Mouse (Mus musculus) layer of hippocampus, adult 9-10 months (tissue): ENCODE measurements at regions not wholly inside any gene's neighbourhood (a gene's known extent, or its start where the extent isn't known, plus 50 kb on each side); places are given as distances from the start of the nearest gene placed in this dataset.
A peak's percentile ranks its signal among the peaks of the same experiment; 100 is the strongest.

ENCODE experiments used
- DNase-seq: peaks from one replicate; pipeline ENCODE4 v3.0.0; 2022; ENCODE audit warnings: low spot score

GRCm38 (mm10) chr1:75612083-75612720, 66.1 kb downstream of the Slc4a3 start:
- no peak for DNase-seq

- DNase-seq = no peak
Observed at GRCm38 (mm10) chr1:75613206-75613605, 67.1 kb downstream of the Slc4a3 start.

GRCm38 (mm10) chr1:75616971-75617370, 70.9 kb downstream of the Slc4a3 start:
- DNase-seq = no peak

- DNase-seq = no peak
Observed at GRCm38 (mm10) chr1:75618367-75618790, 72.3 kb downstream of the Slc4a3 start.

- DNase-seq = no peak
Observed at GRCm38 (mm10) chr1:75630287-75630686, 84.2 kb downstream of the Slc4a3 start.

GRCm38 (mm10) chr1:75631729-75632128, 85.7 kb downstream of the Slc4a3 start:
- no peak for DNase-seq

GRCm38 (mm10) chr1:75635591-75635990, 89.5 kb downstream of the Slc4a3 start:
- no peak for DNase-seq

GRCm38 (mm10) chr1:75639031-75640001, 93.2 kb downstream of the Slc4a3 start:
- no peak for DNase-seq

GRCm38 (mm10) chr1:75642496-75642895, 96.4 kb downstream of the Slc4a3 start:
- DNase-seq = no peak

- DNase-seq = peak; percentile 86
Observed at GRCm38 (mm10) chr1:75652547-75652946, 106.5 kb downstream of the Slc4a3 start.

GRCm38 (mm10) chr1:75652987-75653573, 107.0 kb downstream of the Slc4a3 start:
- no peak for DNase-seq

- peak; percentile 77 for DNase-seq
Observed at GRCm38 (mm10) chr1:75653671-75654076, 107.6 kb downstream of the Slc4a3 start.

- no peak for DNase-seq
Observed at GRCm38 (mm10) chr1:75656592-75656991, 110.5 kb downstream of the Slc4a3 start.

GRCm38 (mm10) chr1:75660336-75661100, 114.5 kb downstream of the Slc4a3 start:
- no peak for DNase-seq

GRCm38 (mm10) chr1:75662141-75662990, 116.3 kb downstream of the Slc4a3 start:
- DNase-seq = no peak

GRCm38 (mm10) chr1:75667736-75668269, 121.7 kb downstream of the Slc4a3 start:
- DNase-seq = no peak

GRCm38 (mm10) chr1:75676295-75676694, 130.2 kb downstream of the Slc4a3 start:
- peak; percentile 12 for DNase-seq

- no peak for DNase-seq
Observed at GRCm38 (mm10) chr1:75677695-75678094, 131.6 kb downstream of the Slc4a3 start.

- no peak for DNase-seq
Observed at GRCm38 (mm10) chr1:75678279-75678678, 132.2 kb downstream of the Slc4a3 start.

GRCm38 (mm10) chr1:75680366-75680765, 134.3 kb downstream of the Slc4a3 start:
- DNase-seq = no peak

GRCm38 (mm10) chr1:75681913-75682312, 135.8 kb downstream of the Slc4a3 start:
- DNase-seq = no peak
